Mouse (Mus musculus) granulocyte monocyte progenitor cell, adult 5-6 weeks (primary cell): Measurements from ENCODE around the gene Tpbpb. TPM values are rescaled to one million over a fixed set of nuclear protein-coding genes. Genes with fewer than 3 reads are reported as not detected.
A peak's percentile ranks its signal among the peaks of the same experiment; 100 is the strongest.
"Not testable (repeated sequence)": the region's sequence is repeated elsewhere in the genome, so short reads cannot be mapped to it uniquely, and the experiment has no call there.

Source experiments
- ATAC-seq: replicated peaks from 2 replicates; pipeline ENCODE4 v1.8.0; 2016; ENCODE audit warnings: mild to moderate bottlenecking, moderate TSS enrichment, inconsistent platforms; ENCODE audit not compliant: poor library complexity, severe bottlenecking
- total RNA-seq, 2 experiments: library from RNA; stranded (forward) in 1 of 2; stranded (reverse) in 1 of 2; fragments of 200-712, 200-1000 nt in 1 of 2; fragments of >200 nt in 1 of 2; fragmentation: Nextera tagmentation in 1 of 2; gene quantifications; 2 replicates each; pipeline ENCODE4 v1.2.3; 2014 to 2017

Tpbpb gene
- total RNA-seq (2014; fragmentation: Nextera tagmentation) (not detected in 2 replicates), total RNA-seq (2017) (not detected in 2 replicates)

GRCm38 (mm10) chr13:60904780-60905179 is at the start of gene Tpbpb:
Tpbpb (minus strand) TSS chr13:60904880.
- ATAC-seq: not testable (repeated sequence)

- not testable (repeated sequence) for ATAC-seq
These were observed 37.2 kb upstream of the Tpbpb start, which contains the start of gene Tpbpa for GRCm38 (mm10) chr13:60941884-60942283. Tpbpa (minus strand) TSS chr13:60941984.

- peak; percentile 99 for ATAC-seq
These were observed 31.8 kb upstream of the Tpbpb start, which contains the start of the genes Gm49391 and Ctla2a for GRCm38 (mm10) chr13:60936500-60936901. Gm49391 (minus strand) TSS chr13:60936571. Ctla2a (minus strand) TSS chr13:60936625.

GRCm38 (mm10) chr13:60935490-60935889 is 30.8 kb upstream of the Tpbpb start, which contains the start of gene Gm49393:
Gm49393 (minus strand) TSS chr13:60935590.
- ATAC-seq: not testable (repeated sequence)

DNA sequence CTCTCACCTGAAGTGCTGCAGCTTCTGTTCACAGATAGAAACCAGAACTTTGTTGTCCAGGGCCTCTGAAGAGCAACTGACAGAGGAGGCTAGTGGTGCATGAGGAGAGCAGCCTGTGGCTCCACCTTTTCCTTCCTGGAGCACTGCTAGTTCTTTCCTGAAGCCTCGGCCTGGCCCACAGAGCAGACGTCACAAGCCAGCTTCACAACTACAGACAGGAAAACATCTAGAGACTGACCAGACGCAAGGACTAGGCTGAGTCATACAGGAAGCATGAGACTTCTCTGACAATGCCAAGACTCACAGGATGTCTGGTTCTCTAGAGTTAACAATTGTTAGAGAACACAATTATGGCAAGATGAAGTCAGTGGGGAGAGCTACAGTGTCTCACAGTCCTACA is 7.4 kb downstream of the Tpbpb start, which contains the start of gene Ctla2b:
TSS of gene Ctla2b (minus strand) at position 120 of the 400 bp plus-strand sequence.
- ATAC-seq: peak; percentile 97

GRCm38 (mm10) chr13:60896794-60897193 is 7.9 kb downstream of the Tpbpb start, which contains the start of gene Gm49392:
Gm49392 (minus strand) TSS chr13:60896894.
- ATAC-seq: not testable (repeated sequence)

DNA sequence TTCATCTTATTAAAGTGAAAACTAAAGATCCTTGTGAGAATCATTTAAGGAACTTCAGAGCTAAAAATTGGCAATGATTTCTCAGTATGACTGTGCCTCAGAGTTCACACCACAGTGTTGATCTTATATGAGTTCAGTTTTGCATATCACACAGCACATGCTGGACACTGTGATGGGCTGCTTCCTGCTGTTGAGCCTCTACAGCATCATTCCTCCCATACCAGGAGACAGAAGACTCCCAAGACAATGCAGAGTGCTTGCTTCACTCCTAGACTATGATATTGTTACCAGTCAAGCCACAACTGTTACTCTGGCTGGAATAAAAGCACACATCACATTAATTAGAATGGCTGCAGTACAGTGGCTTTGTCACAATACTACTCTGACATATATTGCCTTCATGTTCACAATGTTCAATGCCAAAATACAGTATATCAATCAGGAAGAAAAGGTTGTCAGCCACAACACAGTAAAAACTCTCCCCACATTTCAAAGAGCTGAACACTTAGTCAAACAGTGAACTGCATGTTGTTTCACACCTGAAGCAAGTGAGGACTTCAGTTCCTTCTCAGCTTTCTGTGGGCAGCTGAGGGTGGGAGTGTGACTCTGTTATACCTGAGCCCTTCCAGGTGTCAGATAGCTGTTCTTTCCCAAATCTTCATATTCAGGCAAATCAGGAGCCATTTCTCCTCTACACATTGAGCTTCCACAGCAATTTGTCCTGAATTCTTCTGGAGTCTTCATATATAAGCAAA is 9.1 kb downstream of the Tpbpb start:
- ATAC-seq: no peak

GRCm38 (mm10) chr13:60892301-60892700 is 12.4 kb downstream of the Tpbpb start:
- ATAC-seq: 0 out of 2 replicates have a peak, but pooled peaks have one; percentile 27

DNA sequence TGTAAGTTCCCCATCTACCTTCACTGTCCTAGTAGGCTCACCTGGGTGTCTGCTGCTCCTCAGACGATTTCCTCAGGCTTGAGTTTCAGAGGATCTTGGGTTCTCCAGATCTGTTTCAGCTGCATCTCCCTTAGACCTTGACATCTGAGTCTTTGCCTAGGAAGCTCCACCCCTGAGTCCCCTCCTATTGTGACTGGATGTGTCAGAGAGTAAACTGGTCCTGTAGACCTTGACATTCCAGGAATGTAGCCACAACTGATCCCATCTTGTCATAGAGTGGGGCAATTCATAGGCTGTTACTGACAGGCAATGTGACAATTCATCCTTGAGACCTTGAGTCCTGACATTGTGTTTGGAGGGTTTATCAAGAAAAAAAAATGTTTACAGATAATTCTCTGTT is 40.4 kb downstream of the Tpbpb start, which contains the start of gene 4930486L24Rik:
TSS of gene 4930486L24Rik (minus strand) at position 195 of the 400 bp plus-strand sequence.
- ATAC-seq: no peak

Other genes with a start within 250 kb of the Tpbpb start
- not detected in 2 replicates for gene BC051665, start 118.5 kb downstream of the Tpbpb start, total RNA-seq (2014; fragmentation: Nextera tagmentation)
- gene BC051665, start 118.5 kb downstream of the Tpbpb start, total RNA-seq (2017): not detected in 2 replicates
- gene Ctsll3, start 102.0 kb downstream of the Tpbpb start, total RNA-seq (2014; fragmentation: Nextera tagmentation): not detected in 2 replicates
- not detected in 2 replicates for gene Ctsll3, start 102.0 kb downstream of the Tpbpb start, total RNA-seq (2017)
- 0.73 TPM in 1 of 2 replicates, not detected in the other for gene 4930486L24Rik, start 40.4 kb downstream of the Tpbpb start, total RNA-seq (2014; fragmentation: Nextera tagmentation)
- not detected in 2 replicates for gene 4930486L24Rik, start 40.4 kb downstream of the Tpbpb start, total RNA-seq (2017)
- not detected in 2 replicates for gene Gm49392, start 8.0 kb downstream of the Tpbpb start, total RNA-seq (2014; fragmentation: Nextera tagmentation)
- 1.3 TPM in 1 of 2 replicates, not detected in the other for gene Gm49392, start 8.0 kb downstream of the Tpbpb start, total RNA-seq (2017)
- 5.3 TPM in 1 of 2 replicates, not detected in the other for gene Ctla2b, start 7.4 kb downstream of the Tpbpb start, total RNA-seq (2014; fragmentation: Nextera tagmentation)
- gene Ctla2b, start 7.4 kb downstream of the Tpbpb start, total RNA-seq (2017): 5.5 and 9.2 TPM in 2 replicates
- gene Gm49393, start 30.7 kb upstream of the Tpbpb start, total RNA-seq (2014; fragmentation: Nextera tagmentation): not detected in 2 replicates
- 0.69 TPM in 1 of 2 replicates, not detected in the other for gene Gm49393, start 30.7 kb upstream of the Tpbpb start, total RNA-seq (2017)
- not detected in 2 replicates for gene Gm49391, start 31.7 kb upstream of the Tpbpb start, total RNA-seq (2014; fragmentation: Nextera tagmentation)
- 4.5 TPM in 1 of 2 replicates, not detected in the other for gene Gm49391, start 31.7 kb upstream of the Tpbpb start, total RNA-seq (2017)
- gene Ctla2a, start 31.7 kb upstream of the Tpbpb start, total RNA-seq (2014; fragmentation: Nextera tagmentation): 11.0 and 14.0 TPM in 2 replicates
- 14.9 and 24.9 TPM in 2 replicates for gene Ctla2a, start 31.7 kb upstream of the Tpbpb start, total RNA-seq (2017)
- gene Tpbpa, start 37.1 kb upstream of the Tpbpb start, total RNA-seq (2014; fragmentation: Nextera tagmentation): not detected in 2 replicates
- gene Tpbpa, start 37.1 kb upstream of the Tpbpb start, total RNA-seq (2017): not detected in 2 replicates
- not detected in 2 replicates for gene Ctsj, start 101.1 kb upstream of the Tpbpb start, total RNA-seq (2014; fragmentation: Nextera tagmentation)
- gene Ctsj, start 101.1 kb upstream of the Tpbpb start, total RNA-seq (2017): not detected in 2 replicates
- not detected in 2 replicates for gene Ctsq, start 135.8 kb upstream of the Tpbpb start, total RNA-seq (2014; fragmentation: Nextera tagmentation)
- not detected in 2 replicates for gene Ctsq, start 135.8 kb upstream of the Tpbpb start, total RNA-seq (2017)